Mouse (Mus musculus): ENCODE data around the gene Slc6a8. TPM values are rescaled to one million over a fixed set of nuclear protein-coding genes. Genes with fewer than 3 reads are reported as not detected.

The Slc6a8 gene
- total RNA-seq (2021), result 10 to 100 TPM; 66.1 to 78.9 TPM
- long read RNA-seq, experiment 1, partial matches to known transcripts, result 1 of 8 reads
- long read RNA-seq, experiment 1, other reads (novel, unspliced or antisense), result 2 of 8 reads
- long read RNA-seq, experiment 2, transcript Slc6a8-203 (13 exons, 3,314 nt), result major isoform, 12 of 39 reads
- long read RNA-seq, experiment 2, partial matches to known transcripts, result 12 of 39 reads
- long read RNA-seq, experiment 2, other reads (novel, unspliced or antisense), result 15 of 39 reads

DNA sequence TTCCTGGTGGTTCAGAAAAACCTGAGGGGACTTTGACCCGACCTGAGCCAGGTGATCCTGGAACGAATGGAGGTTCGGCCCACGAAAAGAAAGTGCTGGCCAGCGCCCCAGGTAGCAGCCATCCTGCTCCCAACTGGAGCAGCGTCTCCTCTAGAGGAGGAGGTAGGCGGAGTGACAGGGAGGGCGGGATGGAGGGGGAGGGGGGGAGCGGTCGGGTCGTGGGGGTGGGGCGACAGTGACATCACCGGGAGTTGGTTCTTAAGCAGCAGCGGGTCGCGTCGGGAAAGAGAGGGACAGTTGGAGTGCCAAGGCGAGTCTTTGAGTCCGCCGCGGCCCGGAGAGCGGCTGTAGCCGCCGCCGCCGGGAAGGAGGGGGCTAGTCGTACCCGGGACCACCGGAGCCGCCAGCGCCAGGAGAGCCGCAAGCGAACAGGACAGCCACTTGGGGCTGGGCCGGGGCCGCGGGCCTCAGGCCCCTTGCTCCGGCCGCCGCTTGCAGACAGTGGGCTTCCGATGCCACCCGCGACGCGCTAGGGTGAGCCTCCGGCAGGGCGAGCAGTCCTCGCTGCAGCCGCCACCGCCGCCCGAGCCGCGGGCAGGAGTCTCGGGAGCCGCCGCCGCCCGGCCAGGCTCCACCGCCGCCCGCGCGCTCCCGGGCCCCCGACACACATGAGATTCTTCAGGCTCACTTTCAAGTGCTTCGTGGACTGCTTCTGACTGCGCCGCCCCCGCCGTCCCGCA, at the start of gene Slc6a8:
Slc6a8 (plus strand) TSS at position 272 of the 740 bp plus-strand sequence.
- peak in 1 of 2 experiments; percentile 25 for DNase-seq (ENCODE audit: low spot score in 2 of 2)

DNA sequence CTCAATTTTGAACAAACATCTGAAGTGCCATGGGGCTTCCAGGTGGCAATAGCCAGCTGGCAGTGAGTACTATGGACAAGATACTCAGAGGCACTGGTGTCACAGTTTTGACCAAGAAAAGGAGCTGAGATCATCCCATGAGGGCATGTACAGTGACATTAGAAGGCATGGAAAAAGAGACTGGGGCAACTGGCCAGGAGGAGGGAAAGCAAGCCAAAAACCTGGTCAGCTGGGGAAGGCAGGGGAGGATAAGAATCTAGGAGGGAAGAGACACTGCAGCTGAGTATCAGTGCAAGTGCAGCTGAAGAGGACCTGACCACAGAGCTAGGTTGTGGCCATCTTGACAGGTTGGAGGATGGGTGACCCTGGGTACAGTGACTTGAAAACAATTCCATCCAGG, 46.0 kb upstream of the Slc6a8 start:
- no peak for DNase-seq (ENCODE audit: low spot score in 2 of 2)

DNA sequence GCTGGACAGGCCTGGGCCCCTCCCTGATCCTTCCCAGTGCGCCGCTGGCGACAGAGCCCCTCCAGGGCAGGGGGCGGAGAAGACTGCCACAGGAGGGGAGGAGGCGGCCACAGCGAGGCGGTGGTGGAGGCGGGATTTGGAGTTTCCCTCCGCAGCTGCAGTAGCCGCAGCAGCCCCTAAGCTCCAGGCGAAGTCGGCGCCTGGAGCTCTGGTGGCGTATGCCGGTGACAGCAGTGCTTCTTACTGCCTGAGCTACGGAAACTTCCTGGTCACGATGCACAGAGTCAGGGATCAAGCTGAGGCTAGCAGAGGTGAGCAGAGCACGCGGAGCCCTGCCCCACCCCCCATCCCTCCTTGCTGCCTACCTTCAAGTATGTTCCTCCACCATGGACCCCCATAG, 37.5 kb upstream of the Slc6a8 start:
- DNase-seq (ENCODE audit: low spot score in 2 of 2), result no peak

GRCm38 (mm10) chrX:73637415-73637814, 35.5 kb upstream of the Slc6a8 start:
- DNase-seq (ENCODE audit: low spot score in 2 of 2), result no peak

- DNase-seq (ENCODE audit: low spot score in 2 of 2), result no peak
These were observed 33.7 kb upstream of the Slc6a8 start, which contains the start of gene Dusp9 for GRCm38 (mm10) chrX:73639255-73639675. Gene Dusp9, plus strand, starts transcription at chrX:73639419.

- DNase-seq (ENCODE audit: low spot score in 2 of 2), result no peak
These were observed 33.0 kb upstream of the Slc6a8 start for GRCm38 (mm10) chrX:73639901-73640469.

DNA sequence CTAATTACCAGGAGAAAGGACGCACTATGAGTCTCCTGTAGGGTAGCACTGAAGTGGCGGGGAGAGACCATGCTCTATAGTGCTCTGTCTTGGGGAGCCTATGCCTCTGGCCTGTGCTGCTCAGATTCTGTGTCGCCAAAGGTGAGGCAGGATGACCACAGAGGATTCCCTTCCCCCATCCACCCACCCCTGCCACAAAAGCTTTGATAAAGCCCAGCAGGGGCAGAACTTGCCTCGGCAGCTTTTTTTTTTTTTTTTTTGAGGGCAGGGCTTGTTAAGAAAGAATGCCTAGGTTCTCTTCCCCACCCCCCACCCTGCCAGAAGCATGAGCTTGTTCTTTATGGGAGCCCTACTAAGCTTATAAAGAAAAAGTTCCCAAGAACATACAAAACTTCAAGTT, 27.8 kb upstream of the Slc6a8 start:
- no peak for DNase-seq (ENCODE audit: low spot score in 2 of 2)

DNA sequence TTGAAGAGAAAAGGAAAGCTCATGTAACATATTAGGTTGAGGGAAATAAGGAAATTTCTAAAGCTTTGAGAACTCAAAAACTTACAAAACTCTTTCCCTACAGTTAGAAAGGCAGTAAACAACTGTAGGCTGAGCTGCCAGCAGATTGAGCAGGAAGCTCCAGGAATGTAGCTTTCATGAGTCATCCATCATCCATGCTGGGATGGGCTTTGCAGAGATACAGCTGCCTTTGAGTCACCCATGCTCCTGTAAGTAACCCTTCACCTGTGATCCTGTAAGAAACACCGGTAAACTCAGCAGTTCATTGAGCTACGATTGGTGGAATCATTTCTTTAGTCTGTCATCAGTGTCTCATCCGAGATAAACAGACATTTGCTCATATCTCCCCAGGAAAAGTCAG, 22.1 kb upstream of the Slc6a8 start:
- no peak for DNase-seq (ENCODE audit: low spot score in 2 of 2)

DNA sequence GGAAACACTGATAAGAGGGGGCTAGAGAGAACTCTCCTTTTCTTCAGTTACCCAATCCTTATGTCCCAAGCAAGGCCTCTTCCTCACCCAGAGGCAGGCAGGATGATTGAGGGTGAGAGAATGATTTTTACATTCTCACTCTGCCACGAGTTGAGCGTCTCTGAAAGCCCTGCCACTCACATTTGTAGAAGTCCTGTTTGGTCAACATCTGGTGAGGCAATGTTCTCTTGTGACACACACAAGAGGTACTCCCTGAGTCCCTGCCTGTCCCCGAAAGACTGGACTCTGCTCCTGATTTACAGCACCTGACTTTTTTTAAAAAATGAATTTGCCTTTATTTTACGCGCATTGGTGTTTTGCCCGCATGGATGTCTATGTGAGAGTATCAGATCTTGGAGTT, 19.6 kb upstream of the Slc6a8 start:
- no peak for DNase-seq (ENCODE audit: low spot score in 2 of 2)

DNA sequence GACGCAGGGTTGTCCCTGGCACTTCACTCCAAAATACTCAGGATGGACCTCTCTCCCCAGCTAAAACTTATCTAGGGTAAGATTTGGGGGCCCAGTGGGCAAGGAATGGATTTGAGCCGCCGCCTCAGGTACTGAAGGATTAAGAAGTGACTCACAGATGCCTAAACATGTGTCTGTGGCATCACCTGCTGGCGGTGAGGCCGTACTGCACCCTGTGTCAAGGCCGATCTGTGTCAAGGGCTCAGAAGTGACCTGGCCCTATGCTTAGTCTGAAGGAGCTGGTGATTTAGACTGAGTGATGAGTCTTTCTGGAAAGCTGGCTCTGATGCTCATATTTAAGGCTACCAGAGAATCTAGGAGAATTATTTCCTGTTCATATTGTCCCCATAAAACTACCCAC, 18.8 kb upstream of the Slc6a8 start:
- DNase-seq (ENCODE audit: low spot score in 2 of 2), result peak in 1 of 2 experiments; percentile 50

GRCm38 (mm10) chrX:73655529-73655928, 17.4 kb upstream of the Slc6a8 start:
- DNase-seq (ENCODE audit: low spot score in 2 of 2), result no peak

GRCm38 (mm10) chrX:73658391-73658790, 14.6 kb upstream of the Slc6a8 start:
- no peak for DNase-seq (ENCODE audit: low spot score in 2 of 2)

DNA sequence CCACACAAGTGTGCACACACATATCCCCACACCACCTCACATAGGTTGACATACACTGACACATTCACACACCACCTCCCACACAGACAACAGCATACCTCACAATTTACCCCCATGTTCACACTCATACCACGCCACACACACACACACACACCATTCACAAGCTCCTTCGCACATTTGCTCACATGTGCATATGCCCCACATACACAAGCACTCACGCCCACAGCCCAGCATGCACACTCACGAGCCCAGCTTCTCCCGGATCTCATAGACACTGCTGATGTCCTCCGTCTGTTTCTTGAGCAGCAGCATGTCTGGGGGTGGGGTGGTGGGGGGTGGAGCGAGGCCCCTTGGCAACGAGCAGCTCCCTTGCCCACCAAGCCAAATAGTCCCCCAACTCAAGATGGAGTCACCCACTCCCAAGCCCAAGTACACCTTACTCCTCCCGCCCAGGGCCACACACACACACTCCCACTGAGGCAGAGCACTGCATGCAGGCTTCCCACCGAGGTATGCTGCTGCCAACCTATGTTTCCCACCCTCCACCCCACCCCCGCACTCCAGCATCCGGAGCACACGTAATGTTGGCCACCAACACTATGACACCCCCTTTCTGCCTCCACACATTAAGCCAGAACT, 13.9 kb upstream of the Slc6a8 start:
- DNase-seq (ENCODE audit: low spot score in 2 of 2), result no peak

DNA sequence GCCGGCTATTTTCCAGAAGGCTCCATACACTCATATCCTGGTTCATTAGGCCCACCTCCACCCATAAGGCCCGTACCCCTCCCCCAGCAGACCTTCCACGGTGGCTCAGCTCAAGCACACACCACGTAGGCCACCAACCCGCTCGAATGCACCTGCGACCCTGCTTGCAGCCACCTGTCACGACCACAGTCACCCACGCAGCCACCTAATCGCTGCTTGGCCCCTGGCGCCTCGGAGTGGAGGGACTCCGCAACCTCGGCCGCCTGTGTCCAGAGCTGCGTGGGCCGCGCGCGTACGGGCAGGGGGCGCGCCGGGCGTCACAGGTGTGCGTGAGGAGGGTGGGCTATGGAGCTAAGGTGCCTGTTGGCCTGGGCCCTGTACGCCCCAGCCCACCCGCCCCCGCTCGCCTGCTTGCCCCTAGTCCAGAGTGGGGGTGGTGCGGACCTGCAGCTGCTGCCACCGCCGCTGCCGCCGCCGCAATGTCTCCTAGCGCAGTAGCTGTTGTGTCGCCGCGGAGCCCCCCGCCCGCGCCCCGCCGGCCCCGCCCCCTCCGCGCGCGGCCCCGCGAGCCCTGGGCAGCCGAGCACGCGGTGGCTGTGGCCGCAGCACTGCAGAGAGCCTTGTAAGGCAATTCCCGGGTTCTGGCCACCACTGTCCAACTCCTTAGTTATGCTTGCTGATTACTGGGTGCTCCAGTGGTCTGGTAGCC, 13.2 kb upstream of the Slc6a8 start, which contains the start of gene Pnck:
Pnck (minus strand) TSS at position 543 of the 709 bp plus-strand sequence.
- DNase-seq (ENCODE audit: low spot score in 2 of 2), result no peak

GRCm38 (mm10) chrX:73660284-73660665, 12.7 kb upstream of the Slc6a8 start:
- DNase-seq (ENCODE audit: low spot score in 2 of 2), result no peak

- DNase-seq (ENCODE audit: low spot score in 2 of 2), result no peak
These were observed 9.8 kb upstream of the Slc6a8 start for GRCm38 (mm10) chrX:73663143-73663542.

DNA sequence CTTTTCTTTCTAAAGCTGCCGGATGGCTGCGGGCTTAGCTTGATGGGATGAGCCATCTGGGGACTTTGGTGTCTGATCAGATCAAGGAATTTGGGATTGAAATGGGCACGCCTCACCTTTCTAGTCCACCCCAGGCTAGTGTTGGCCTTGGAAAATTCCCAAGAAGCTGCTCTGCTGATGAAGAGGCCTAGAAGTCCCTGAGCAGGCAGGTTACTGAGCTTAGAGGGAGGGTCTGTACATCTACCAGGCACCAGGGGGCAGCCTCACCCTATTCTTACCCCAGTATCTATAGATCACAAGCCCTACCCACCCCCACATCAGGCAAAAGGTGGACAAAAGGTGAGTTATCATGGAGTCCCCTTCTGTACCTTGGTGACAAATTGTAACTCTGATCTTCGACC, 919 bp upstream of the Slc6a8 start:
- no peak for DNase-seq (ENCODE audit: low spot score in 2 of 2)

GRCm38 (mm10) chrX:73673619-73673967, 643 bp downstream of the Slc6a8 start:
- no peak for DNase-seq (ENCODE audit: low spot score in 2 of 2)

- DNase-seq (ENCODE audit: low spot score in 2 of 2), result no peak
These were observed 1.2 kb downstream of the Slc6a8 start for GRCm38 (mm10) chrX:73673968-73674661.

- DNase-seq (ENCODE audit: low spot score in 2 of 2), result no peak
These were observed 2.3 kb downstream of the Slc6a8 start for GRCm38 (mm10) chrX:73675231-73675630.

- DNase-seq (ENCODE audit: low spot score in 2 of 2), result no peak
These were observed 3.7 kb downstream of the Slc6a8 start for GRCm38 (mm10) chrX:73676668-73677067.

Measured in adrenal gland, postnatal 4 days (tissue).